Mouse (Mus musculus) kidney, adult 11 months (tissue): ENCODE measurements around the gene Glipr1.

ENCODE experiments used
- DNase-seq: peaks from one replicate; pipeline ENCODE4 v3.0.0; 2022

Gene Glipr1

GRCm38 (mm10) chr10:111959353-111959752 lies 43.1 kb downstream of the Glipr1 start:
- no peak for DNase-seq

- no peak for DNase-seq
Observed at GRCm38 (mm10) chr10:111958046-111958421, 44.4 kb downstream of the Glipr1 start.

- DNase-seq, result peak; percentile 40
Observed at GRCm38 (mm10) chr10:111957271-111958045, 45.0 kb downstream of the Glipr1 start.

GRCm38 (mm10) chr10:111955836-111956235 lies 46.6 kb downstream of the Glipr1 start:
- DNase-seq, result no peak

GRCm38 (mm10) chr10:111949008-111949407 lies 53.4 kb downstream of the Glipr1 start:
- DNase-seq, result no peak

GRCm38 (mm10) chr10:111948041-111948440 lies 54.4 kb downstream of the Glipr1 start:
- no peak for DNase-seq

GRCm38 (mm10) chr10:111945563-111945962 lies 56.9 kb downstream of the Glipr1 start:
- no peak for DNase-seq

GRCm38 (mm10) chr10:111943026-111943425 lies 59.4 kb downstream of the Glipr1 start:
- DNase-seq, result no peak

- no peak for DNase-seq
Observed at GRCm38 (mm10) chr10:111937146-111937534, 65.3 kb downstream of the Glipr1 start.

- DNase-seq, result peak; percentile 34
Observed at GRCm38 (mm10) chr10:111936491-111937145, 65.8 kb downstream of the Glipr1 start.

- DNase-seq, result no peak
Observed at GRCm38 (mm10) chr10:111936021-111936420, 66.4 kb downstream of the Glipr1 start.
